Mouse (Mus musculus) heart, embryonic 13.5 days (tissue): ENCODE measurements around the gene Dab2. TPM values are rescaled to one million over a fixed set of nuclear protein-coding genes. Genes with fewer than 3 reads are reported as not detected.

Experiments
- ATAC-seq: fragments of 200-750 bp; cut with Nextera tagmentation; 2 replicates; pipeline ENCODE4 v1.8.0; 2017; ENCODE audit warnings: moderate TSS enrichment; ENCODE audit not compliant: insufficient number of reproducible peaks, low FRiP score, low TSS enrichment; ENCODE audit errors: extremely low read depth
- H3K27ac ChIP-seq: fragments of 300-500 bp; sonication (generic); replicated peaks from 2 replicates; pipeline ENCODE4 v1.5.1; 2015; ENCODE audit warnings: moderate library complexity, mild to moderate bottlenecking, inconsistent platforms
- H3K27me3 ChIP-seq: fragments of 300-500 bp; sonication (generic); replicated peaks from 2 replicates; pipeline ENCODE4 v1.6.1; 2015; ENCODE audit warnings: mild to moderate bottlenecking, inconsistent platforms
- H3K36me3 ChIP-seq: fragments of 300-500 bp; sonication (generic); 2 replicates; pipeline ENCODE4 v1.6.1; 2015; ENCODE audit warnings: mild to moderate bottlenecking, inconsistent platforms
- H3K4me1 ChIP-seq: fragments of 300-500 bp; sonication (generic); 2 replicates; pipeline ENCODE4 v1.6.1; 2015; ENCODE audit warnings: inconsistent platforms
- H3K4me2 ChIP-seq: fragments of 300-500 bp; sonication (generic); 2 replicates; pipeline ENCODE4 v1.6.1; 2015; ENCODE audit warnings: inconsistent platforms, mild to moderate bottlenecking, moderate library complexity
- H3K4me3 ChIP-seq: fragments of 300-500 bp; sonication (generic); 2 replicates; pipeline ENCODE4 v1.5.1; 2015; ENCODE audit warnings: moderate library complexity, mild to moderate bottlenecking, inconsistent platforms
- H3K9ac ChIP-seq: fragments of 300-500 bp; sonication (generic); 2 replicates; pipeline ENCODE4 v1.6.1; 2015; ENCODE audit warnings: inconsistent platforms, mild to moderate bottlenecking, moderate library complexity
- H3K9me3 ChIP-seq: fragments of 300-500 bp; sonication (generic); 2 replicates; pipeline ENCODE4 v1.6.1; 2016; ENCODE audit warnings: inconsistent platforms
- WGBS: fragments of 180-500 bp; shearing (Covaris S2); methylation state at CpG from one replicate; pipeline ENCODE4 v1.1.7; 2015; ENCODE audit warnings: mixed read lengths; 5-methylcytosine and 5-hydroxymethylcytosine counted together
- polyA plus RNA-seq: library from polyadenylated mRNA; unstranded; fragments of >200 nt; fragmentation: Nextera tagmentation; extraction: Ambion mirVana; gene quantifications from 2 replicates; pipeline ENCODE4 v1.2.1, GENCODE M21; 2015

Gene Dab2
- polyA plus RNA-seq, 1 experiment from 2014 or later: 36.5 TPM

DNA sequence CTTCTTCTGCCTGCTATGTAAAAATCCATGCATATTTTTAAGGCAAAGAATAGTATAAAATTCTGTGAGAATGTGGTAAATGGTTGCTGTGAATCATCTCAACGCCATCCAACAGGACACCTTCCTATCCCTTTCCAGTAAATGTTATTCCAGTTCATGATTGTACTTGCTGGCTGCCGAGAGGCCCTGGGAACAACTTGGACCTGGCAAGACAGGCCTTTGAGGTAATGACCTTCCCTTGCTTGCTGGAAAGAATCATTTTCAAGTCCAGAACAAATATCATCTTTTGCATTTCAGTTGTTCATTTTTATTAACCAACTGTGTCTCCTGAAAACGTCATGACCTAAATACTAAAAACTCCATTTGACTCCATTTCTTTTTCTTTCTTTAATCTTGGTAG is 862 bp upstream of the Dab2 start:
- H3K36me3 ChIP-seq: no peaks in the 10 kb centered on the region
- no peak overlapping the region for H3K4me2 ChIP-seq
- no peak overlapping the region for H3K4me3 ChIP-seq
- H3K9me3 ChIP-seq: no peaks in the 10 kb centered on the region
- ATAC-seq: no peak
- WGBS: 77% methylated on average over 3 of the region's 3 CpGs
- H3K4me1 ChIP-seq: no peaks in the 10 kb centered on the region
- no peak overlapping the region for H3K27ac ChIP-seq
- H3K9ac ChIP-seq: no peak overlapping the region
- H3K27me3 ChIP-seq: no peaks in the 10 kb centered on the region

GRCm38 (mm10) chr15:6302219-6302618 is 2.6 kb downstream of the Dab2 start:
- H3K27me3 ChIP-seq: no peaks in the 10 kb centered on the region
- H3K9ac ChIP-seq: no peak overlapping the region
- 81% methylated on average over 4 of the region's 4 CpGs for WGBS
- ATAC-seq: no peak
- no peak overlapping the region for H3K27ac ChIP-seq
- H3K36me3 ChIP-seq: no peaks in the 10 kb centered on the region
- H3K9me3 ChIP-seq: no peaks in the 10 kb centered on the region
- no peak overlapping the region for H3K4me2 ChIP-seq
- no peak overlapping the region for H3K4me3 ChIP-seq
- no peaks in the 10 kb centered on the region for H3K4me1 ChIP-seq

GRCm38 (mm10) chr15:6303822-6304221 is 4.2 kb downstream of the Dab2 start:
- Histone ChIP-seq H3K9me3 (no peaks in the 10 kb centered on the region), H3K27ac (peak overlapping the region; percentile 39; the same call in 1 of the 2 replicates), H3K4me2 (no peak overlapping the region), H3K4me1 (no peaks in the 10 kb centered on the region), H3K9ac (no peak overlapping the region), H3K36me3 (no peaks in the 10 kb centered on the region), H3K27me3 (no peaks in the 10 kb centered on the region), H3K4me3 (no peak overlapping the region)
- WGBS: 62% methylated on average over 2 of the region's 2 CpGs
- ATAC-seq: no peak

GRCm38 (mm10) chr15:6309633-6310032 is 10.0 kb downstream of the Dab2 start:
- H3K4me1 ChIP-seq: no peaks in the 10 kb centered on the region
- H3K4me2 ChIP-seq: no peak overlapping the region
- no peak overlapping the region for H3K27ac ChIP-seq
- no peak for ATAC-seq
- H3K9ac ChIP-seq: no peak overlapping the region
- no peaks in the 10 kb centered on the region for H3K27me3 ChIP-seq
- no peak overlapping the region for H3K4me3 ChIP-seq
- no peaks in the 10 kb centered on the region for H3K9me3 ChIP-seq
- 46% methylated on average over 3 of the region's 3 CpGs for WGBS
- no peaks in the 10 kb centered on the region for H3K36me3 ChIP-seq

DNA sequence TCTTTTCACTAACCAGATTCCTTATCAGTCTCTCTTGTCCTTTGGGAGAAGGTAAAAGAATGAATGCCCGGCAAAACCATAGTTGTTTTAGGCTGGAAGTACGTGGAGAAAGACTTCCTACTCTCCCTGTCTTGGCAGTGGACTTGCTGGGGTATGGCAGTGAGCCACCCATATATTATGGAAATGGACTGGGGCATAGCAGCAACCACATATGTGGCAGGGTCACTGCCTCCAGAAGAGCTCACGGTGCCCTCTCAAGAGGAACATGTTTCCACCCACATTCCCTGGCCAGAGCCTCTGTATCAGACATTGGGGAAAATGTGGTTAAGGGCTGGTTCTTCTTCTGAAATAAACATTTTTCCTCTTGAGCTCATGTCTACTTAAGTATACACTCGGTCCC is 10.8 kb downstream of the Dab2 start:
- H3K27me3 ChIP-seq: no peaks in the 10 kb centered on the region
- ATAC-seq: no peak

DNA sequence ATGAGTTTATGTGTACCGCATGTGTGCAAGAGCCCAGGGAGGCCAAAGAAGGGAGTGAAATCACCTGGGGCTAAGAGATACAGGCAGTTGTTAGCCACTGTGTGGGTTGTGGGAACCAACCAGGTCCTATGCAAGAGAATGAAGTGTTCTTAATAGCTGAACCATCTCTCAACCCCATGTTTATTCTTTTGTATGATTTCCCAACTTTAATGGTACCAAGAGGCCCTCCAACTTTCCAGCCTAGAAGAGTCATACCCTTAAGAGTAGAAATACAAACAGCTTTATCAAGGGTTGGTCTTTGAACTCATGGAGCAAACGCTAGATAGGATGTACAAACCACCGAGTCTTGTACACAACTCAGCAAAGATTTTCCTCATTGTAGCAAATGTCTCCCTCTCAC is 12.8 kb downstream of the Dab2 start:
- Histone ChIP-seq H3K4me2 (no peak overlapping the region), H3K27ac (no peak overlapping the region), H3K27me3 (no peaks in the 10 kb centered on the region), H3K9me3 (no peaks in the 10 kb centered on the region), H3K4me1 (no peaks in the 10 kb centered on the region), H3K36me3 (no peaks in the 10 kb centered on the region), H3K4me3 (no peak overlapping the region), H3K9ac (no peak overlapping the region)
- WGBS: 84% methylated on average over 3 of the region's 3 CpGs
- ATAC-seq: no peak

More for the DNA sequence above, 10.8 kb downstream of the Dab2 start:
- Histone ChIP-seq H3K4me2 (no peak overlapping the region), H3K4me1 (no peaks in the 10 kb centered on the region), H3K9me3 (no peaks in the 10 kb centered on the region), H3K4me3 (no peak overlapping the region), H3K36me3 (no peaks in the 10 kb centered on the region), H3K27ac (no peak overlapping the region), H3K9ac (no peak overlapping the region)
- 57% methylated on average over 4 of the region's 4 CpGs for WGBS

- WGBS: 82% methylated on average over 6 of the region's 6 CpGs
Measured at GRCm38 (mm10) chr15:6319352-6319751, 19.8 kb downstream of the Dab2 start.

GRCm38 (mm10) chr15:6320501-6320900 is 20.9 kb downstream of the Dab2 start:
- Histone ChIP-seq H3K9me3 (no peaks in the 10 kb centered on the region), H3K36me3 (no peaks in the 10 kb centered on the region), H3K27ac (no peak overlapping the region), H3K4me1 (no peaks in the 10 kb centered on the region), H3K27me3 (no peaks in the 10 kb centered on the region), H3K9ac (no peak overlapping the region), H3K4me2 (no peak overlapping the region), H3K4me3 (no peak overlapping the region)
- ATAC-seq: no peak
- WGBS: 52% methylated on average over 5 of the region's 5 CpGs

More at GRCm38 (mm10) chr15:6319352-6319751, 19.8 kb downstream of the Dab2 start:
- no peak for ATAC-seq
- H3K4me1 ChIP-seq: no peaks in the 10 kb centered on the region
- no peak overlapping the region for H3K9ac ChIP-seq
- no peak overlapping the region for H3K4me2 ChIP-seq
- no peak overlapping the region for H3K27ac ChIP-seq
- no peak overlapping the region for H3K4me3 ChIP-seq
- H3K9me3 ChIP-seq: no peaks in the 10 kb centered on the region
- no peaks in the 10 kb centered on the region for H3K36me3 ChIP-seq
- H3K27me3 ChIP-seq: no peaks in the 10 kb centered on the region

DNA sequence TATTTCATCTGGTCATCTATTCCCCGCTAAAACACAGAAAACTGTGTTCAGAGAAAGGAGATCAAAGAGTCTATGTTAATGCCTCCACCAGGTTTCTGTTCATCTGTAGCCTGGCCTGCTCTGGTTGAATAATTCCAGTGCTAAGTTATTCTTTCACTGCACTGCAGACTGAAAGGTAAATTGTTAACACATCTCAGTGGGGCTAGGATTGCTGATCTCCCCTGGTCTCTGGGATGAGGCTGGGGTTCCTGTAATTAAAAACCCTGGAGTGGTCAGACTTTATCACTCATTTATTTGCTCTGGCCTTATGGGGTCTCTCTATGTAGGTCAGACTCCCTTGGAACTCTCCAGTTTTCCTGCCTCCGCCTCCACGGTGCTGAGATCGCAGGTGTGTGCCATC is 21.7 kb downstream of the Dab2 start:
- H3K36me3 ChIP-seq: no peaks in the 10 kb centered on the region
- no peaks in the 10 kb centered on the region for H3K9me3 ChIP-seq
- H3K9ac ChIP-seq: no peak overlapping the region
- no peak for ATAC-seq
- no peak overlapping the region for H3K4me3 ChIP-seq
- H3K27ac ChIP-seq: no peak overlapping the region
- H3K4me1 ChIP-seq: no peaks in the 10 kb centered on the region
- 74% methylated on average over 4 of the region's 4 CpGs for WGBS
- H3K4me2 ChIP-seq: no peak overlapping the region
- H3K27me3 ChIP-seq: no peaks in the 10 kb centered on the region

DNA sequence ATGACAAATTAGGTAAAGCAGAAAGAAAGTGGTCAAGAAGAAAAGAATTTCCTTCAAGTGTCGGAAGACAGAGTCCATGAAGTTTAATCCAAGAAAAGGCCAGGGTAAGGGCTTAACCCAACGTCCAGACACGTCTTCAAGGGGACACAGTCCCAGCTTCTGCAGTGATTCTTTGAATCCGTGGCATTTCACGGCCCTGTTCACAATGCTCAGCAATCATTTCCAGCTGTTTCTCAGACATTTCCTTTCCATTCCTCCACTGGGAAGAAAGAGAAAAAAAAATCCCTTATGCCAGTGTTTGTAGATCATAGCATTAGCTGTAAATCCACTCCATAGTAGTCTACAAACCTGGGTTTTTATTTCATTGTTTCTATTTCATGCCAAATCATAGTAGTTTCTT is 22.7 kb downstream of the Dab2 start:
- 52% methylated on average over 5 of the region's 5 CpGs for WGBS
- Histone ChIP-seq H3K4me1 (no peaks in the 10 kb centered on the region), H3K27me3 (no peaks in the 10 kb centered on the region), H3K27ac (no peak overlapping the region), H3K9ac (no peak overlapping the region), H3K36me3 (no peaks in the 10 kb centered on the region), H3K9me3 (no peaks in the 10 kb centered on the region), H3K4me2 (no peak overlapping the region), H3K4me3 (no peak overlapping the region)
- ATAC-seq: no peak

GRCm38 (mm10) chr15:6323577-6323976 is 24.0 kb downstream of the Dab2 start:
- H3K4me3 ChIP-seq: no peak overlapping the region
- no peak overlapping the region for H3K9ac ChIP-seq
- no peaks in the 10 kb centered on the region for H3K9me3 ChIP-seq
- 63% methylated on average over 7 of the region's 7 CpGs for WGBS
- no peak overlapping the region for H3K4me2 ChIP-seq
- no peak for ATAC-seq
- no peak overlapping the region for H3K27ac ChIP-seq
- no peaks in the 10 kb centered on the region for H3K27me3 ChIP-seq
- no peaks in the 10 kb centered on the region for H3K36me3 ChIP-seq
- H3K4me1 ChIP-seq: no peaks in the 10 kb centered on the region

DNA sequence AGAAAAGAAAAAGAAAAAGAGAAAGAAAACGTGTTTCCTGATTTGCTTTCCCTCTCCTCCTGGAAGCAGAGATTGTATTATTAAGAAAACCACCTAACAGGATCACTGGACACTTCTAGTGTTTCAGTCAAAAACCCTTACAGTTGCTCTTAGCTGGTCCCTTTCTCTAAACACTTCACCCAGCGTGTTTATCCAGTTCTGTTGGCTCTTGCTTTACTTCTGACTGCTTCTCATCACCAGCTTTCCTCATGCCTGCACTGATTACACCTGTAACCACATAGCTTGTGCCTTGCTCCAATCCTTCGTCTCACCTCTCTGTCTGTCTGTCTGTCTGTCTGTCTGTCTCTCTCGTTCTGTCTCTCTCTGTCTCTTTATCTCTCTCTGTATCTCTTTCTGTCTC is 25.9 kb downstream of the Dab2 start:
- WGBS: 61% methylated on average over 4 of the region's 4 CpGs
- H3K27me3 ChIP-seq: no peaks in the 10 kb centered on the region
- H3K27ac ChIP-seq: no peak overlapping the region
- no peaks in the 10 kb centered on the region for H3K4me1 ChIP-seq
- H3K9me3 ChIP-seq: no peaks in the 10 kb centered on the region
- H3K9ac ChIP-seq: no peak overlapping the region
- H3K4me2 ChIP-seq: no peak overlapping the region
- H3K36me3 ChIP-seq: no peaks in the 10 kb centered on the region
- no peak for ATAC-seq
- no peak overlapping the region for H3K4me3 ChIP-seq
